Mouse (Mus musculus): Measurements from ENCODE around the gene Mkln1. TPM values are rescaled to one million over a fixed set of nuclear protein-coding genes. Genes with fewer than 3 reads are reported as not detected.

Mkln1 gene
- total RNA-seq, 1 experiment from 2014 or later: 209 TPM

Other genes with a start within 250 kb of the Mkln1 start
- gene Podxl, start 165.2 kb downstream of the Mkln1 start, total RNA-seq (2017): 0.10 to 2.1 TPM (median 0.11 TPM) in 3 replicates

All from monocyte, adult 5-6 weeks (primary cell).